Mouse (Mus musculus) intestine, embryonic 16.5 days (tissue): ENCODE measurements at regions not wholly inside any gene's neighbourhood (a gene's known extent, or its start where the extent isn't known, plus 50 kb on each side); places are given as distances from the start of the nearest gene placed in this dataset.
A peak's percentile ranks its signal among the peaks of the same experiment; 100 is the strongest.

Experiments used
- ATAC-seq: fragments of 200-750 bp; cut with Nextera tagmentation; 2 replicates; pipeline ENCODE4 v1.8.0; 2017; ENCODE audit warnings: moderate TSS enrichment, moderate library complexity
- H3K27ac ChIP-seq: fragments of 300-500 bp; sonication (generic); 2 replicates; pipeline ENCODE4 v1.5.1; 2014; ENCODE audit warnings: mild to moderate bottlenecking, low read length
- H3K27me3 ChIP-seq: fragments of 300-500 bp; sonication (generic); replicated peaks from 2 replicates; pipeline ENCODE4 v1.6.1; 2014; ENCODE audit warnings: low read length, control low read depth, mixed read lengths; ENCODE audit not compliant: control insufficient read depth, insufficient read depth
- H3K36me3 ChIP-seq: fragments of 300-500 bp; sonication (generic); 2 replicates; pipeline ENCODE4 v1.6.1; 2014; ENCODE audit warnings: low read length, control low read depth; ENCODE audit not compliant: control insufficient read depth, insufficient read depth
- H3K4me1 ChIP-seq: fragments of 300-500 bp; sonication (generic); 2 replicates; pipeline ENCODE4 v1.6.1; 2014; ENCODE audit warnings: low read length, control low read depth, mixed read lengths; ENCODE audit not compliant: control insufficient read depth, insufficient read depth
- H3K4me2 ChIP-seq: fragments of 300-500 bp; sonication (generic); 2 replicates; pipeline ENCODE4 v1.6.1; 2014; ENCODE audit warnings: low read depth, low read length, control low read depth
- H3K4me3 ChIP-seq: fragments of 300-500 bp; sonication (generic); 2 replicates; pipeline ENCODE4 v1.5.1; 2014; ENCODE audit warnings: mild to moderate bottlenecking, low read length
- H3K9ac ChIP-seq: fragments of 300-500 bp; sonication (generic); 2 replicates; pipeline ENCODE4 v1.6.1; 2014; ENCODE audit warnings: low read depth, low read length
- H3K9me3 ChIP-seq: fragments of 300-500 bp; sonication (generic); 2 replicates; pipeline ENCODE4 v1.6.1; 2016; ENCODE audit warnings: low read length, control low read depth; ENCODE audit not compliant: control insufficient read depth
- WGBS: fragments of 180-500 bp; shearing (Covaris S2); extraction: QIAGEN DNeasy Blood & Tissue Kit; methylation state at CpG from one replicate; pipeline ENCODE4 v1.1.7; 2014; 5-methylcytosine and 5-hydroxymethylcytosine counted together

DNA sequence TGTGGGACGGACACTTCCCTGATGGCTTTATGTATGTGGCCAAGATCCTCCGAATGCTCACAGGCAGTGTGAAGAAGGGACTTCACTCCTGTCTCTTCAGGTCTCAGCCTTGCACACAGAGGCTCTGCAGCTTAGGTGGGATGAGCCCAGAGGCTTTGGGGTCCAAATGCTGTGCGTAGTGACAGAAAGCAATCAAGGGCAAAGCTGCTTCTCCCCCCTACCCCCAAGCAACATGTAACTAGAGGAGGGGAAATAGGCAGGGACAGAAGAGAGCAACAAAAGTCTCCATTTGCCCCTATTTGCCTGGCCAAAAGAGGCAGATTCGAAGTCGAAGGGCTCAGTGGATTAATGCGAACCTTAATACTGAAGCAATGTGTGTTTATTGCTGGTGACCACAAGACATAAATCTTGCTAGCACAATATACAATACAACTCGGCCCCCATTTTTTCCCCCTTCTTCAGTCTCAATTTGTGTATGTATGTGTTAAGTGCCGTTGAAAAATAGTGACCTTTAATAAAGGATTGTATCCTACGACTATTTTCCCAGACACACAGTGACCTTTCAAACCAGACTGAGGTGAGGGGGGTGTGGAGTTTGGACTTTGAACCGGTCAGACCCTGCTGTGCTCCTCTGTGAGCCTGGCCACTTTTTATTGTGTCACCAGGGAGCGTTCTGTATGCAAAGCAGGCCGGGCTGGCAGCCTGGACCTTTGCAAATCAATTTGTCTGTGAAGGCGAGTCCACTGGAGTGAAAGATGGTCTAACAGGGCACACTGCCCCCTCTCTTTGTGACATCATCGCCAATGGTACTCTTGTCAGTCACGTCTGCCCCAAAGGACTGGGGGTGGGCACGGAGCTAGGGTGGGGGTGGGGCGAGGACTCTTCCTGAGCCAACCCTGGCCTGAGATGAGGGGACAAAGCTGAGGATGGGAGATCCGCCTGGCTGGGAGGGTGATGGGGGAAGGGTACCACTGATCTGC, 208.6 kb downstream of the Bcl11a start:
- Histone ChIP-seq H3K4me3 (no peak overlapping the region), H3K9me3 (no peaks in the 10 kb centered on the region), H3K4me1 (peaks cover 7% of the 10 kb centered on the region), H3K9ac (no peak overlapping the region), H3K36me3 (no peaks in the 10 kb centered on the region), H3K27me3 (no peaks in the 10 kb centered on the region), H3K4me2 (no peak overlapping the region), H3K27ac (no peak overlapping the region)
- 33% methylated on average over 18 of the region's 18 CpGs for WGBS
- ATAC-seq: peak; percentile 81

DNA sequence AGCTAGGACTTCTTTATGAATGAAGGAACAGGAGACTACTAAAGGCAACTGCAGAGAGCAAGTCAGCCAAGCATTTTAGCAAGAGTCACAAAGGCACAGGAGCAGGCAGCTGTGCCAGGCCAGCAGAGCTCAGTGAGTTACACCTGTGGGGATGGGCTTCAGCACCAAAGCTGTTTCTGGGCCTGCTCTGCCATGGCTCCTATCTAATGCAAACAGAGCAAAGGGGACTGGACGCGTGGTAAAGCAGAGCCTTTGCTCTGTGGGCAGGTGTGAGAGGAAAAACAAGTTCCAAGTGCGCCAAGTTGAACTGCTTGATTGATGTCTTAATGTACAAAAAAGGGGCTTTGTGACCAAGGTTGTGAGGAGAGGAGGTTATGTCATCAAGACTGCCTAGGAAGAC, 215.4 kb downstream of the Bcl11a start:
- Histone ChIP-seq H3K27ac (no peak overlapping the region; the same call in 1 of the 2 replicates), H3K4me1 (peaks cover 13% of the 10 kb centered on the region), H3K27me3 (no peaks in the 10 kb centered on the region), H3K4me3 (no peak overlapping the region), H3K9me3 (no peaks in the 10 kb centered on the region), H3K9ac (no peak overlapping the region), H3K4me2 (no peak overlapping the region), H3K36me3 (no peaks in the 10 kb centered on the region)
- peak; percentile 77 for ATAC-seq
- 66% methylated on average over 3 of the region's 3 CpGs for WGBS

DNA sequence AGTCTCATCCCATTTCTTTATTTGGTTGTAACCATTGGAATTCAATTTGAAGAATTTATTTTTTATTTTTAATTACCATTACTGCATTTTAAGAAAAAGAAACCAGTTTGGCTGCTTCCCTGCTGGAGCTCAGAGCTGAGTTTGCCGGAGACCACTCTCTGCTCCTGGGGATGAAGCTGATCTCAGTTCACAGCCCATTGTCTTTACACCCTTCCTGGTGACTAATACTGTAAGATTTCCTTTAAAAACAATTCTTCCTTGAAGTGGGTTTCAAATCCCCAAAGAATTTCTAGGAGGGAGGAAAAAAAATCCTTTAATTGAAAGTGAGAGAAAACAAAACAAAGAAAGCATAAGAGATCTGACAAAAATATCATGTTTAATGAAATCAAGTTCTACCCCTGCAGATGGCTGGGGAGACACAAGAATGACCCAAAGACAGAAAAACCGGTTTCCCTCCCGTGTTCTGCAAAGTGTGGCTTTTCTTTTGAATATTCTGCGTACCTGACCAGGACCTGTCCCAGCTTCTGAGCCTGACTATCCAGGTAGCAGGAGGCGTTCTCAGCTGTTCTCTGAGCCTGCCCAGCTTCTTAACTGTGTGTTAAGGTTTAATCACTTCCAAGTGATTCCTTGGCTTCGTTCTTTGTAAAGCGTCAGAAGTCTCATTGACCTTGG, 216.1 kb downstream of the Bcl11a start:
- Histone ChIP-seq H3K36me3 (no peaks in the 10 kb centered on the region), H3K9me3 (no peaks in the 10 kb centered on the region), H3K4me3 (no peak overlapping the region), H3K9ac (no peak overlapping the region), H3K27me3 (no peaks in the 10 kb centered on the region), H3K4me2 (no peak overlapping the region), H3K27ac (no peak overlapping the region), H3K4me1 (peaks cover 13% of the 10 kb centered on the region)
- 69% methylated on average over 7 of the region's 7 CpGs for WGBS
- ATAC-seq: no peak

DNA sequence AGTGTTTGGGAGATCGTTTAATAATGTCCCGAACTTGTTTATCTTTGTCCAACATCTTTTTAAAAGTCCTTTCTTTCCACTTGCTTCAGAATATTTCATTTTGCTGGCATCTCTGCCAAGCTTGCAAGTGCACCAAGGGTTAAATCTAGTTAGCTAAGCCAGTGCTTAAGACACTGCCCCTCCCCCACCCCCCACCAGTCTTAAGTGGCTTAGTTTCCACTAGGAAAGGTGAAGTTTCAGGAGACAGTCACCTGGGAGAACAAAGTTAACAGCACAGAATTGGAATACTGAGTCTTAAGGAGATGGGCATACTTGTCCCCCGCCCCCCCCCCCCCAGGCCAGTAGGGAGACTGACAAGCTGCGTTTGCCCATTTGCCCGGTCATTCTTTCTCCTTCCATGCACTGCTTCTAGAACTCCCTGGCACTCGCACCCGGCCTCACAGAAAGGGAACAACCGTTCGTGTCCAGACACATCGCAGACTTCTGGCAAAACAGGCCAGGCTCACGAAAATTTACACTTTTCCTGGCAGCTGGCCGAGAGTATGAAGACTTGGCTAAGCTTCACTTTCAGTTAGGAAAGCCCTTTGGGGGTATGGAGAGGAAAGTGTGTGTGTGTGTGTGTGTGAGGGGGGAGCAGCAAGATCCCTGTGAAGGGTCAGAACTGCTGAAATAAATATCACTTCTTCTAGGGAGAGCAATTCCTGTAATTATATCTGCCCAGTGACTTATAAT, 219.2 kb downstream of the Bcl11a start:
- no peak for ATAC-seq

DNA sequence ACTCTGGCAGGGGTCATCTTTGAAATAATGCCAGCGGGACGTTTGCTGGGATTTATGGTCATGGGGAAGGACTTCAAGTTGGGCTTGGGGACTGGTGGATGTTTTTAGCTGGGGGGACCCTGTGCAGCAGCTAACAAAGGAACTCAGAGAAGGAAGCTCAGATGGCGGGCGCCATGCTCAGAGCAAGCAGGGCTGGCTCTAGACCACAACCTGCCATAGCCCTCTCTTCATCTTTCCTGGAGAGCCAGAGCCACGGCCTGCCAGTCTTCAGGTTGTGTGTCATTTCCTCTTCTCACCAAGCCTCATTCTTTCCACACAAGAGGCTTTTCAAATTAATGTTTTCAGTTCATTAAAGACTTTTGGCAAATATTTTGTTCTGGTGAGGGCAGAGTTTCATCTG, 219.9 kb downstream of the Bcl11a start:
- 69% methylated on average over 5 of the region's 5 CpGs for WGBS
- no peak for ATAC-seq

More for the DNA sequence above, 219.2 kb downstream of the Bcl11a start:
- Histone ChIP-seq H3K36me3 (no peaks in the 10 kb centered on the region), H3K27me3 (no peaks in the 10 kb centered on the region), H3K4me2 (0 out of 2 replicates have a peak overlapping the region, but pooled peaks have one; percentile 8), H3K9ac (no peak overlapping the region), H3K4me3 (no peak overlapping the region), H3K27ac (no peak overlapping the region), H3K4me1 (peaks cover 13% of the 10 kb centered on the region), H3K9me3 (no peaks in the 10 kb centered on the region)
- 27% methylated on average over 12 of the region's 12 CpGs for WGBS

DNA sequence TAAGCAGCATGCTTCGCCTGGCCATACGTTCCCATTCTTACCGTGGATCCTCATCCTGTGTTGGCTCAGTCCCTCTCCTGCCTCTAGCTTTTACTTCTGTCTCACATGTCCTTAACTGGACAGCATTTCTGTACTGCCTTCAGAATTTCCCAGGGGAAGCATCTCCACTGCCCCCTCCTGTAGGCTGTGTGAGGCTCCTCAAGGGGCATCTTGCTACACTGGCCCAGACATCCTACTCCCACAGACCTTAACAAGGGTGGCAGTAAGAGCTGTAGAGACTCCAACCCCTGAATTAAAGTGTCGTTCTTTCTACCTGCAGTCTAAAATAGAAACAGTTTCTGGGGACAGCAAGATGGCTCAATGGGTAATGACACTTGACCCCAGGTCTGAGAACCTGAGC, 222.5 kb downstream of the Bcl11a start:
- no peak for ATAC-seq
- no peak overlapping the region for H3K9ac ChIP-seq
- H3K4me2 ChIP-seq: no peak overlapping the region
- WGBS: 67% methylated on average over 4 of the region's 4 CpGs
- H3K36me3 ChIP-seq: no peaks in the 10 kb centered on the region
- no peak overlapping the region for H3K27ac ChIP-seq
- H3K9me3 ChIP-seq: no peaks in the 10 kb centered on the region
- H3K4me1 ChIP-seq: peaks cover 14% of the 10 kb centered on the region; the same call in 1 of the 2 replicates
- H3K27me3 ChIP-seq: no peaks in the 10 kb centered on the region
- H3K4me3 ChIP-seq: no peak overlapping the region

More for the DNA sequence above, 219.9 kb downstream of the Bcl11a start:
- H3K4me2 ChIP-seq: no peak overlapping the region
- H3K27me3 ChIP-seq: no peaks in the 10 kb centered on the region
- no peak overlapping the region for H3K9ac ChIP-seq
- no peak overlapping the region for H3K4me3 ChIP-seq
- no peak overlapping the region for H3K27ac ChIP-seq
- H3K36me3 ChIP-seq: no peaks in the 10 kb centered on the region
- H3K9me3 ChIP-seq: no peaks in the 10 kb centered on the region
- H3K4me1 ChIP-seq: peaks cover 13% of the 10 kb centered on the region

DNA sequence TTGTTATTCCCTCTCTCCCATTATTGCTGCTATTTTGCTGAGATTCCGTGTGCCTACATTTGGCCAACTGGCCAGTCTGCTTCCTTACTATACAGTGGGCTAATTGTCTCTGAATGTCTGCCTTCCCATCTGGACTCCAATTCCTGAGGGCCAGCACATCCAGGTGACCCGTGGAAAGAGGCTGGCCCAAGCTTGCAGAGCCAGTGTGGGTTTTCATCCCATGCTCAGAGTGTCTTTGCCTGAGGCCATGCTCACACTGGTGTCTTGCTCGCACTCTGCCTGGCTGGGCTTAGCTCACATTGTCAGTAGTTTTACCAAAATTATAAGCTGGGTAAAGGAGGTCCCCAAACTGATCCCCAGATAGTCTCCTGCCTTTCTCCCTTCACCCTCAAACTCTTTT, 223.3 kb downstream of the Bcl11a start:
- 81% methylated on average over 3 of the region's 3 CpGs for WGBS
- Histone ChIP-seq H3K9me3 (no peaks in the 10 kb centered on the region), H3K4me2 (no peak overlapping the region)

DNA sequence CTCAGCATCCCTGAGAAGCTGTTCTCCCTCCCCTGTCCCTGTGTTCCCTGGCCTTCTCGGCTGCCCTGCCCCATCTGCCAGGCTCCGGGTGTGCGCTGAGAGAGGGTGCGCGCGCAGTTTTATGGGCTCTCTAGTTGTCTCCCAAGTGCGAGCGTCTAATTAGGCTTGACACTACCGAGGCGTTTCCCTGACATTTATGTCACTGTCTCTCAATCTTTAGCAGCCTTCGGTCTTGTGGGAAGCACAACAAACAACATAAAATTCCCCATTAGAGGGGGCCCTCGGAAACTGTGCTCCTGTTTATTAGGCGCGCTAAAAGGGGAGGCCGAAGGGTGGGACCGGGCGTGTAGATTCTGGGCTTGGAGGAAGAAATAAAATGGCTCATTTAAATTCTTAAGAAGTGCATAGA, 227.3 kb downstream of the Bcl11a start:
- Histone ChIP-seq H3K4me3 (peak overlapping the region; percentile 47), H3K9ac (no peak overlapping the region; the same call in 1 of the 2 replicates), H3K27me3 (no peaks in the 10 kb centered on the region), H3K36me3 (no peaks in the 10 kb centered on the region), H3K4me2 (peak overlapping the region; percentile 65), H3K4me1 (peaks cover 20% of the 10 kb centered on the region), H3K9me3 (no peaks in the 10 kb centered on the region), H3K27ac (no peak overlapping the region)
- peak; percentile 71 for ATAC-seq
- 9% methylated on average over 17 of the region's 17 CpGs for WGBS

More for the DNA sequence above, 223.3 kb downstream of the Bcl11a start:
- peaks cover 18% of the 10 kb centered on the region; the same call in 1 of the 2 replicates for H3K4me1 ChIP-seq
- H3K4me3 ChIP-seq: no peak overlapping the region
- H3K9ac ChIP-seq: no peak overlapping the region
- no peak for ATAC-seq
- no peaks in the 10 kb centered on the region for H3K36me3 ChIP-seq
- no peak overlapping the region for H3K27ac ChIP-seq
- no peaks in the 10 kb centered on the region for H3K27me3 ChIP-seq

DNA sequence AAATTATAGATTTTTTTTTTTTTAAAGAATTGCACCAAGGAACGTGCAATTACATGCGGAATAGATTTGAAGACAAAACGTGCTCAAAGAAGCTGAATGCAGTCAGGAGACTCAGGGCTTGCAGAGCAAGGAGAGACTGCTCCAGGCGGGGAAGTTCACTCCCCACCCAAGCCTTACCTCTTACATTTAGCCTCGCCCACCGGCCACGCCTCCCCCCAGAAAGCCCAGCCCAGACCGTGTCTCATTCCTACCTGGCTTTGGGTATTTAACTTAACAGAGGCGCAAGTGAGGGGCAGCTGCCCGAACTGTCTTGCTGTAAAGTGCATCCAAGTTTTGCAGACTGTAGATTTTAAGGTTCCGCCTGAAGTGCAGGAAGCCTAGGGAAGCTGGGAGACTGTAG, 227.8 kb downstream of the Bcl11a start:
- Histone ChIP-seq H3K4me2 (peak overlapping the region; percentile 65), H3K4me3 (peak overlapping the region; percentile 47), H3K27ac (no peak overlapping the region), H3K4me1 (peaks cover 20% of the 10 kb centered on the region), H3K36me3 (no peaks in the 10 kb centered on the region), H3K27me3 (no peaks in the 10 kb centered on the region), H3K9me3 (no peaks in the 10 kb centered on the region), H3K9ac (no peak overlapping the region; the same call in 1 of the 2 replicates)
- peak; percentile 82 for ATAC-seq
- WGBS: 14% methylated on average over 11 of the region's 11 CpGs
